Mouse (Mus musculus): ENCODE data around the gene Rimklb.
"Not testable (repeated sequence)": the region's sequence is repeated elsewhere in the genome, so short reads cannot be mapped to it uniquely, and the experiment has no call there.

Rimklb gene

GRCm38 (mm10) chr6:122498661-122499060 is at the start of gene Rimklb:
TSS of gene Rimklb (minus strand) at chr6:122498761.
- ATAC-seq (ENCODE audit: low TSS enrichment): no peak

GRCm38 (mm10) chr6:122545948-122546347 is 47.4 kb upstream of the Rimklb start:
- ATAC-seq (ENCODE audit: low TSS enrichment): no peak

GRCm38 (mm10) chr6:122545289-122545882 is 46.8 kb upstream of the Rimklb start:
- no peak for ATAC-seq (ENCODE audit: low TSS enrichment)

- ATAC-seq (ENCODE audit: low TSS enrichment): no peak
Measured at GRCm38 (mm10) chr6:122544672-122545071, 46.1 kb upstream of the Rimklb start.

- ATAC-seq (ENCODE audit: low TSS enrichment): no peak
Measured at GRCm38 (mm10) chr6:122543574-122543973, 45.0 kb upstream of the Rimklb start.

GRCm38 (mm10) chr6:122542459-122542858 is 43.9 kb upstream of the Rimklb start:
- ATAC-seq (ENCODE audit: low TSS enrichment): not testable (repeated sequence)

- peak; percentile 95 for ATAC-seq (ENCODE audit: low TSS enrichment)
Measured at GRCm38 (mm10) chr6:122539564-122539963, 41.0 kb upstream of the Rimklb start.

GRCm38 (mm10) chr6:122534032-122534431 is 35.5 kb upstream of the Rimklb start:
- no peak for ATAC-seq (ENCODE audit: low TSS enrichment)

GRCm38 (mm10) chr6:122532883-122533302 is 34.3 kb upstream of the Rimklb start:
- ATAC-seq (ENCODE audit: low TSS enrichment): no peak

GRCm38 (mm10) chr6:122531466-122532174 is 33.1 kb upstream of the Rimklb start:
- ATAC-seq (ENCODE audit: low TSS enrichment): no peak

- peak; percentile 69 for ATAC-seq (ENCODE audit: low TSS enrichment)
Measured at GRCm38 (mm10) chr6:122528136-122528535, 29.6 kb upstream of the Rimklb start.

- no peak for ATAC-seq (ENCODE audit: low TSS enrichment)
Measured at GRCm38 (mm10) chr6:122527596-122527995, 29.0 kb upstream of the Rimklb start.

- ATAC-seq (ENCODE audit: low TSS enrichment): no peak
Measured at GRCm38 (mm10) chr6:122523289-122523688, 24.7 kb upstream of the Rimklb start.

- peak; percentile 38; the same call in 1 of the 2 replicates for ATAC-seq (ENCODE audit: low TSS enrichment)
Measured at GRCm38 (mm10) chr6:122522595-122522994, 24.0 kb upstream of the Rimklb start.

GRCm38 (mm10) chr6:122519384-122519783 is 20.8 kb upstream of the Rimklb start:
- no peak for ATAC-seq (ENCODE audit: low TSS enrichment)

- no peak for ATAC-seq (ENCODE audit: low TSS enrichment)
Measured at GRCm38 (mm10) chr6:122517668-122518067, 19.1 kb upstream of the Rimklb start.

- ATAC-seq (ENCODE audit: low TSS enrichment): not testable (repeated sequence)
Measured at GRCm38 (mm10) chr6:122515762-122516161, 17.2 kb upstream of the Rimklb start.

GRCm38 (mm10) chr6:122514312-122514711 is 15.8 kb upstream of the Rimklb start:
- no peak for ATAC-seq (ENCODE audit: low TSS enrichment)

- no peak for ATAC-seq (ENCODE audit: low TSS enrichment)
Measured at GRCm38 (mm10) chr6:122512914-122513878, 14.6 kb upstream of the Rimklb start.

GRCm38 (mm10) chr6:122508494-122508893 is 9.9 kb upstream of the Rimklb start:
- ATAC-seq (ENCODE audit: low TSS enrichment): no peak

GRCm38 (mm10) chr6:122505545-122505944 is 7.0 kb upstream of the Rimklb start, which contains the start of gene Mfap5:
TSS of gene Mfap5 (plus strand) at chr6:122505845.
- no peak for ATAC-seq (ENCODE audit: low TSS enrichment)

GRCm38 (mm10) chr6:122505041-122505440 is 6.5 kb upstream of the Rimklb start:
- ATAC-seq (ENCODE audit: low TSS enrichment): no peak
